Mouse (Mus musculus) small intestine, adult 2 months (tissue): Measurements from ENCODE around the gene 9330182O14Rik.

ENCODE experiments used
- CTCF ChIP-seq: fragments of 200-500 bp; IDR thresholded peaks from 2 replicates; pipeline ENCODE4 v1.5.1; 2012; ENCODE audit warnings: low read depth, mild to moderate bottlenecking, control low read depth, inconsistent platforms, low read length, moderate library complexity, mixed read lengths; ENCODE audit not compliant: insufficient replicate concordance, insufficient read length; ENCODE audit errors: extremely low read depth
- POLR2A ChIP-seq: fragments of 200-500 bp; IDR thresholded peaks from 2 replicates; pipeline ENCODE4 v1.6.1; 2012; ENCODE audit warnings: low read depth, mild to moderate bottlenecking, control low read depth, inconsistent platforms, low read length, moderate library complexity

DNA sequence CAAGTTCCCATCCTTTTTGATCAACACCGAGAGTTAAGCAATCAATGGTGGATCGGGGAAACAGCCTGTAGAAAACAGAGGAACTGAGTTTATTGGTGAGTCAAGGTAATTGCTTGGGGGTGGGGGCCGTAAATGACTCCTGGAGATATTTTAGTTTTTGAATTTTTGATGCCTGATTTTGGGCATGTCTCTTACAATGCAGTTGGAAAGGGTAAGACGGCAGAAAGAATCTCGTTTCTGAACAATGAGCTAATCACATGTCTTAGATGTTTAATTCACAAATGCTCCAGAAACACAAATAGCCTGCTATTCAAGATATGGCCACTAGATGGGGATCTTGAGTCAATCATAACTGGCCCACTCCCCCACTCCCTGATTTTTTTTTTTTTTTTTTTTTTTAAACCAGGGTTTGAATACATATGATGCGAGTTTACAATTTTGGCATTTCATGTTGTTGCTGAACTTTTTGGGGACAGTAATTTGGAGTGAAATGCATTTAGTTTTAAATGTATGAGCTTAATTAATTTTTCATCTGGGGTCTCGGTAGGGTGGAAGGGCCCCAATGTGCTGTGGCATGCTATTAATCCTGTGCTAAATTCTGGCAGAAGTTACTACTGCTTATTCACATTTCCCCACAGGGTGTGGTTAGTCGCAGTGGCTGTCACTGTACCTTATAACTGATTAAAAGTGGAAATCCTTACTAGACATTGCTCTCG lies 32.6 kb downstream of the 9330182O14Rik start:
- no peak for TF ChIP-seq CTCF
- TF ChIP-seq POLR2A: no peak
